Mouse (Mus musculus): ENCODE results near the gene Shisa5. TPM values are rescaled to one million over a fixed set of nuclear protein-coding genes. Genes with fewer than 3 reads are reported as not detected.

Gene Shisa5
- polyA plus RNA-seq, 1 experiment from 2014 or later: 23.6 TPM

- no peaks in the 10 kb centered on the region for H3K36me3 ChIP-seq (replicated peaks)
- ATAC-seq (ENCODE audit: insufficient read depth): no peak
- H3K4me1 ChIP-seq (replicated peaks): no peaks in the 10 kb centered on the region; the same call in 1 of the 2 replicates
- H3K27ac ChIP-seq (replicated peaks): no peak overlapping the region
- H3K27me3 ChIP-seq: no peaks in the 10 kb centered on the region
- no peaks in the 10 kb centered on the region for H3K9me3 ChIP-seq (replicated peaks)
- H3K4me2 ChIP-seq: no peak overlapping the region
- no peak overlapping the region for H3K4me3 ChIP-seq (replicated peaks)
- H3K9ac ChIP-seq: no peak overlapping the region
- WGBS (ENCODE audit: insufficient replicate concordance): 29% methylated on average over 2 of the region's 2 CpGs
Measured at GRCm38 (mm10) chr9:109003201-109003600, 35.2 kb upstream of the Shisa5 start.

- Histone ChIP-seq H3K9ac (no peak overlapping the region), H3K4me1 (replicated peaks) (peaks cover 9% of the 10 kb centered on the region), H3K27ac (replicated peaks) (no peak overlapping the region), H3K4me2 (no peak overlapping the region), H3K27me3 (no peaks in the 10 kb centered on the region), H3K9me3 (replicated peaks) (no peaks in the 10 kb centered on the region), H3K4me3 (replicated peaks) (no peak overlapping the region), H3K36me3 (replicated peaks) (no peaks in the 10 kb centered on the region)
- ATAC-seq (ENCODE audit: insufficient read depth): no peak
- WGBS (ENCODE audit: insufficient replicate concordance): 60% methylated on average over 21 of the region's 21 CpGs
Measured at GRCm38 (mm10) chr9:109007025-109007780, 31.2 kb upstream of the Shisa5 start.

GRCm38 (mm10) chr9:109008081-109008480, 30.3 kb upstream of the Shisa5 start:
- H3K4me1 ChIP-seq (replicated peaks): peaks cover 9% of the 10 kb centered on the region
- H3K9me3 ChIP-seq (replicated peaks): no peaks in the 10 kb centered on the region
- no peaks in the 10 kb centered on the region for H3K36me3 ChIP-seq (replicated peaks)
- no peak overlapping the region for H3K4me3 ChIP-seq (replicated peaks)
- H3K27me3 ChIP-seq: no peaks in the 10 kb centered on the region
- no peak overlapping the region for H3K9ac ChIP-seq
- no peak for ATAC-seq (ENCODE audit: insufficient read depth)
- no peak overlapping the region for H3K27ac ChIP-seq (replicated peaks)
- no peak overlapping the region for H3K4me2 ChIP-seq
- WGBS (ENCODE audit: insufficient replicate concordance): 72% methylated on average over 9 of the region's 9 CpGs

- H3K4me2 ChIP-seq: no peak overlapping the region
- no peak overlapping the region for H3K4me3 ChIP-seq (replicated peaks)
- WGBS (ENCODE audit: insufficient replicate concordance): 54% methylated on average over 9 of the region's 10 CpGs
- H3K9me3 ChIP-seq (replicated peaks): no peaks in the 10 kb centered on the region
- peaks cover 9% of the 10 kb centered on the region for H3K4me1 ChIP-seq (replicated peaks)
- no peak overlapping the region for H3K9ac ChIP-seq
- H3K36me3 ChIP-seq (replicated peaks): no peaks in the 10 kb centered on the region
- H3K27ac ChIP-seq (replicated peaks): no peak overlapping the region
- H3K27me3 ChIP-seq: no peaks in the 10 kb centered on the region
- ATAC-seq (ENCODE audit: insufficient read depth): no peak
Measured at GRCm38 (mm10) chr9:109008994-109009635, 29.2 kb upstream of the Shisa5 start.

DNA sequence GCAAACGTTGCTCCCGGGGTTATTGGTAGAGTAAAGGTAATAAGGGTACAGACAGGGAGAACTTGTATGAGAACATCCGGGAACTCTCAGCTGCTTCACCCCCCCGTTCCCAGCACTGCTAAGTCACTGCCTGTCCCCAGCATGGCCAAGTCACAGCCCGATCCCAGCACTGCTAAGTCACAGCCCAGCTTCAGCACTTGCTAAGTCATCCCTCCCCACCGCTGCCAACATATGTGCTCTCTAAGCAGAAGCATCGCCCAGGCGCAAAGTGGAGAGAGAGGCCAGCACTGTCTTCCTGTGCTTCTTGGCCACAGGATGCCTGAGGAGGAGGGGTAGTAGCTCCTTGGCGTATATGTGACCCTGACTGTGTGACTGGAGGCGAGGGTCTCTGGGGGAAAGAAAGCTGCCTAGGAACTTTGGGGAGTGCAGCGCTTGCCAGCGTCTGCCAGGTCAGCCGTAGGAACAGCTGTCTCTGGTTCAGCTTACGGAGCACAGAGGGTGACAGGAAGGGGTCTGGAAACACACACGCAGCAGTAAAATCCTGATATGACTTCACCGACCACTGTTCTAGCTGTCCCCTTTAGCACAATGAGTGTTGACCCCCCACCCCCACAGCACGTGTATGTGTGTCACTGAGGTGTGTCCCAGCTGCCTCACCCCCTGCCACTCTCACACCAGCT, 28.6 kb upstream of the Shisa5 start:
- no peaks in the 10 kb centered on the region for H3K27me3 ChIP-seq
- no peaks in the 10 kb centered on the region for H3K9me3 ChIP-seq (replicated peaks)
- H3K4me1 ChIP-seq (replicated peaks): peaks cover 11% of the 10 kb centered on the region
- H3K36me3 ChIP-seq (replicated peaks): no peaks in the 10 kb centered on the region
- H3K4me3 ChIP-seq (replicated peaks): no peak overlapping the region
- WGBS (ENCODE audit: insufficient replicate concordance): 23% methylated on average over 17 of the region's 17 CpGs
- H3K4me2 ChIP-seq: 0 out of 2 replicates have a peak overlapping the region, but pooled peaks have one; percentile 3
- ATAC-seq (ENCODE audit: insufficient read depth): peak; percentile 71
- no peak overlapping the region for H3K9ac ChIP-seq
- H3K27ac ChIP-seq (replicated peaks): peak overlapping the region; percentile 24; the same call in 1 of the 2 replicates

- no peak for ATAC-seq (ENCODE audit: insufficient read depth)
- 72% methylated on average over 14 of the region's 14 CpGs for WGBS (ENCODE audit: insufficient replicate concordance)
- H3K27me3 ChIP-seq: no peaks in the 10 kb centered on the region
- H3K4me2 ChIP-seq: no peak overlapping the region
- peaks cover 15% of the 10 kb centered on the region for H3K4me1 ChIP-seq (replicated peaks)
- H3K9ac ChIP-seq: no peak overlapping the region
- H3K27ac ChIP-seq (replicated peaks): no peak overlapping the region
- H3K36me3 ChIP-seq (replicated peaks): no peaks in the 10 kb centered on the region
- no peaks in the 10 kb centered on the region for H3K9me3 ChIP-seq (replicated peaks)
- H3K4me3 ChIP-seq (replicated peaks): no peak overlapping the region
Measured at GRCm38 (mm10) chr9:109010316-109010690, 28.1 kb upstream of the Shisa5 start.

GRCm38 (mm10) chr9:109015397-109015796, 23.0 kb upstream of the Shisa5 start:
- 22% methylated on average over 8 of the region's 8 CpGs for WGBS (ENCODE audit: insufficient replicate concordance)

DNA sequence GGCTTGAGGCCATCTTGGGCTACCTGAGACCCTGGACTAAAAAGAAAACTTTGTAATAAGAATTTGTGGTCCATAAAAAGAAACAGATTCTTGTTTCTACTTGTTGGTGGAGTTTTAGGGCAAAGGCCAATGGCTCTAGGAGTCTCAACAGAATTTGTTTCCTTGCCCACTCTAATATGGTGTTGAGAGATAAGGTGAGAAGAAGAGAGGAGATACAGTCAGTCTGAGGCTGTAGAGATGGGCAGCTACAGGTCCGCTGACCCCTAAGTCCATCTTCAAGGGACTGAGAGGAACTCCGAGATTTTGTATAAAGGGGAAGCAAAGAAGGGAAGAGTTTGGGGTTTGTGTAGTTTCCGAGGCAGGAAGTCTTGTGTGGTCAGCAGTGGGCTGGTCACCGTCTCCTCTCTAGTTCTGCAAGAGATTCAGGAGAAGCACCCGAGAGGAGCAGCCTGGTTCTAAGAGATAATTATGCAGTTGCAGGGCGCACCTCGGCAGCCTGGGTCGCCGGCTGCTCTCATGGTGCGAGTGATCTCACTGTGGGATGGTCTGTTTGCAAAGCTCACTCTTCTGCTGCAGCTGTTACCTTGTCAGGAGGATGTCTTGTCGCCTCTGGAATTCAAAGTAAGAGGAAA, 21.3 kb upstream of the Shisa5 start:
- Histone ChIP-seq H3K4me2 (peak overlapping the region; percentile 51), H3K36me3 (replicated peaks) (no peaks in the 10 kb centered on the region), H3K4me1 (replicated peaks) (peaks cover 33% of the 10 kb centered on the region), H3K4me3 (replicated peaks) (peak overlapping the region; percentile 16), H3K27ac (replicated peaks) (peak overlapping the region; percentile 63), H3K9ac (no peak overlapping the region), H3K9me3 (replicated peaks) (no peaks in the 10 kb centered on the region), H3K27me3 (no peaks in the 10 kb centered on the region)
- ATAC-seq (ENCODE audit: insufficient read depth): peak; percentile 90
- WGBS (ENCODE audit: insufficient replicate concordance): 6% methylated on average over 11 of the region's 11 CpGs

More at GRCm38 (mm10) chr9:109015397-109015796, 23.0 kb upstream of the Shisa5 start:
- Histone ChIP-seq H3K36me3 (replicated peaks) (no peaks in the 10 kb centered on the region), H3K9me3 (replicated peaks) (no peaks in the 10 kb centered on the region), H3K9ac (no peak overlapping the region), H3K4me2 (peak overlapping the region; percentile 38), H3K4me3 (replicated peaks) (no peak overlapping the region), H3K4me1 (replicated peaks) (peaks cover 33% of the 10 kb centered on the region), H3K27ac (replicated peaks) (no peak overlapping the region; the same call in 1 of the 2 replicates), H3K27me3 (no peaks in the 10 kb centered on the region)
- peak; percentile 33; the same call in 1 of the 2 replicates for ATAC-seq (ENCODE audit: insufficient read depth)

GRCm38 (mm10) chr9:109021428-109021827, 16.9 kb upstream of the Shisa5 start:
- H3K4me3 ChIP-seq (replicated peaks): no peak overlapping the region
- 36% methylated on average over 4 of the region's 4 CpGs for WGBS (ENCODE audit: insufficient replicate concordance)
- ATAC-seq (ENCODE audit: insufficient read depth): no peak

DNA sequence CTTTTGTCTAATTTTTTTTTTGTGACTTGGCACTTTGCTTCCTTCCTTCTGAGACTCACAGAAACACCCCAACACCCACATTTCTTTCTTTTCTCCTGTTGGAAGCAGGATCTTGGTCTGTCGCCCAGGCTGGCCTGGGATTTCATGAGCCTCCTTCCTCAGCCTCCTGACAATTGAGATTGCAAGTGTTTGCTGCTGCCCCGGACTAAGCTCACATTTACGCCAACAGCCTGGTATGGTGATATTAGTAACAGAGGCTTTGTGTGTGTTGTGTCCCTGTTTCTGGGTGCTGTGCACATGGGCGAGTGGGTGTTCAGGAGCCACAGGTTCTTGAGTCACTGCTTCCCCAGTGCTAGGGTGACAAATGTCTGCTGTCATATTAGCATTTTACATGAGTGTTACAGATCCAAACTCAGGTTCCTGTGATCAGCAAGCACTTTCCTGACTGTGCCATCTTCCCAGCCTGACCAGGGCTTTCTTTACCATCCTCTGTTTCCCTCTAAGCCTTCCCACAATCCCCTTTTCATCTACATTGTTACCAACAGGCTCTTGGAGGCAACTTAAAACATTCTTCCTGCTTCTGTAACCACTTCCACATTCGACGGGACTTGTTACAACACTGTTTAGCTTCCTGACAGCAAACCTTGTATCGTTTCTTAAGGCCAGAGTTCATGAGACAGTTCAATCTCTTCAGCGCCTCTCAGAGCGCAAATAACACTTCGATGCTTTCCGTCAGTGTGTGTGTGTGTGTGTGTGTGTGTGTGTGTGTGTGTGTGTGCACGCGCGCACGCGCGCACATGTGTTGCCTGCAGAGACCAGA, 15.3 kb upstream of the Shisa5 start:
- 0 out of 2 replicates have a peak overlapping the region, but pooled peaks have one; percentile 3 for H3K27ac ChIP-seq (replicated peaks)
- peaks cover under 1% of the 10 kb centered on the region; the same call in 1 of the 2 replicates for H3K4me1 ChIP-seq (replicated peaks)
- H3K9ac ChIP-seq: no peak overlapping the region
- H3K4me3 ChIP-seq (replicated peaks): no peak overlapping the region
- WGBS (ENCODE audit: insufficient replicate concordance): 57% methylated on average over 17 of the region's 17 CpGs
- H3K27me3 ChIP-seq: no peaks in the 10 kb centered on the region
- H3K4me2 ChIP-seq: no peak overlapping the region
- H3K36me3 ChIP-seq (replicated peaks): no peaks in the 10 kb centered on the region
- no peaks in the 10 kb centered on the region for H3K9me3 ChIP-seq (replicated peaks)
- ATAC-seq (ENCODE audit: insufficient read depth): no peak

More at GRCm38 (mm10) chr9:109021428-109021827, 16.9 kb upstream of the Shisa5 start:
- no peaks in the 10 kb centered on the region for H3K9me3 ChIP-seq (replicated peaks)
- no peak overlapping the region for H3K9ac ChIP-seq
- H3K27ac ChIP-seq (replicated peaks): no peak overlapping the region
- H3K27me3 ChIP-seq: no peaks in the 10 kb centered on the region
- no peak overlapping the region for H3K4me2 ChIP-seq
- H3K36me3 ChIP-seq (replicated peaks): no peaks in the 10 kb centered on the region
- H3K4me1 ChIP-seq (replicated peaks): peaks cover 17% of the 10 kb centered on the region

All from liver, embryonic 15.5 days (tissue).